Mouse (Mus musculus) telencephalon, adult 2 months (tissue): ENCODE measurements at regions not wholly inside any gene's neighbourhood (a gene's known extent, or its start where the extent isn't known, plus 50 kb on each side); places are given as distances from the start of the nearest gene placed in this dataset.

ENCODE experiments used
- DNase-seq: peaks from one replicate; pipeline ENCODE4 v3.0.0-alpha.2; 2011; ENCODE audit warnings: low read depth, low spot score

DNA sequence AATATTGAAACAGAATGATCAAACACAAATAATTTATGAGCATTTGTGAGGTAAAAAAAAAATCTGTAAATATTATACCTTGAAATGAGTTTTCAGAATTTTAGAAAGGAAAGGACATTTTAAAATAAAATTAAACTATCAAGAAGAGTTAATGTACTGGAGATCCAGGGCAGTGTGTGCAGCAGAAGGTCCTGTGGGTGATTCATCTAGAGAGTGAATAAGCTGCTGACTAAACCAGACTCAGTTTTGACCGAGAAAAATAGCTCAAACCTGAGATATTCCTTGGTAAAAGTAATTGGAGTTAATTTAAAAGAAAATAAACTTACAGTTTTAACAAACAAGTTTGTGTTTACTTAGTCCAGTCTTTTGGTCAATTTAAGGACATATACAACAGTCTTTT lies 1118.6 kb upstream of the Celf2 start:
- no peak for DNase-seq

DNA sequence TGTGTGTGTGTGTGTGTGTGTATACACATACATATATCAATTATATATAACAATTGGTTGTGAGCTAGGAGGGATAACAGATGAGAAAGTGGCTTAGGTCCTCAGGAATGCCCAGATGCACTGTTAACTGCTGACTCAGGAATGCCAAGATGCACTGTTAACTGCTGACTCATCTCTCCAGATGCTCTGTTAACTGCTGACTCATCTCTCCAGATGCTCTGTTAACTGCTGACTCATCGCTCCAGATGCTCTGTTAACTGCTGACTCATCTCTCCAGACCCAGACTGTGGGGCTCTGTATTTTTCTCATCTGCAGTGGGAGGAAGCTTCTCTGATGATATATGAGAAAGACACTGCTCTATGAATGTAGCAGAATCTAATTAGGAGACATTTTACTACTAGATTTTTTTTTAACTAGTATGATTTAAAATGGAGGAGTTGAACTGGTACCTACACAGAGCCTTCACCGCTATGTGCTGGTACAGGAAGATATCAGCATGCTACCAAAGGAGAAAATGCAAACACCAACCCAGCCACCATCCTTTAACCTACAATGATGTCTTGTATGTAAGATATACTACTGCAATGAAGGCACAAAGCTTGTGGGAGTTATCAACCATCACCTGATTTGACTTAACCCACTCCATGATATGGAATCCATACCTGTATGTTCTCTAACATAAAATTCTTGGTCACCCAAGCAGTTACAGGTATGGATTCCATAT lies 1119.3 kb upstream of the Celf2 start:
- DNase-seq: no peak

DNA sequence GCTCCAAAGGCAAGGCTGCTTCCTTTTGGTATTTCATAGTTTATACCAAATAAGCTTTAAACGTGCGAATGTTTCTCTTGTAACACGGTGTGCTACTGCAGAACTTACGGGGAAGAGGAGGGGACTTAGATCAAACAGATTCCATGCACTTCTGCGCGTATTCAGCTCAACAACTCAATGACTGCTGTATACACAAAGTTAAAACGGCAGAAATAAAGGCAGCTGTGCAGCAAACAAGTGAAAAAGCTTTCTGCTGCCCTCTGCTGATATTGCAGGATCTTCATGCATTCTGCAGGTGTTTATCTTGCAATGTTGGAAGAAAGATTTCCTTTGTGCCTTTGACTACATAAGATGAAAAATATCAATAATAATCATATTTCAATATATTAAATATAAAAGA lies 1128.7 kb upstream of the Celf2 start:
- peak; percentile 50 for DNase-seq

DNA sequence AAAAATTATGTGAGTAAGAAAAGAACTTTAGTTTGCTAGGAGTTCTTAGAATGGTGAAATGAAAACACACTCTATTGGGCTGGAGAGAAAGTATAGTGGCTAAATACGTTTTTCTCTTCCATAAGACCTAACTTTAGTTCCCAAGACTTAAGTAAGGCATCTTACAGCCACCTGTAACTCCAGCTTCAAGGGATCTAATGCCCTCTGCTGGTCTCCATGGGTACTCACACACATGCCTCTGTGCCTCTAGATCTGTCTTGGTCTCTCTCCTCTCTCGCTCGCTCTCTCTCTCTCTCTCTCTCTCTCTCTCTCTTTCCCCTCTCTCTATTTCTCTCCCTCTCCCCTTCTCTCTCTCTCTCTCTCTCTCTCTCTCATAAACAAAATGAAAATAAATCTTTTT lies 1129.9 kb upstream of the Celf2 start:
- DNase-seq: no peak

DNA sequence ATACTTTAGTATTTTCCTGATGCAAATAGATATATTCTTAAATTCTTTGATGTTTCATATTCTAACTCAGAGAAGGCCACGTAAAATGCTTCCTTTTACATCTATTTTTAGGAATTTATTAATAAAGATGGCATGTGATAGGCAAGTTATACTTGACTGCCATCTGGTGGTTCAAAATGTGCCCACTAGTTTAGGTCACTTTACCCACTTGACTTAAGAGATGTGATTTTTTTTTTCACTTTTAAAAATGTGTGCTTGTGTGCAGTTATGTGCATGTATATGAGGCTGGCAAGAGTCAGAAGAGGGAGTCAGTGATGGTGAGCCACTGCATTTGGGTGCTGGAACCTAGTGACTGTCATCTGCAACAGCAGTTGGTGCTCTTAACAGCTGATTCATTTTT lies 1136.1 kb upstream of the Celf2 start:
- peak; percentile 56 for DNase-seq

DNA sequence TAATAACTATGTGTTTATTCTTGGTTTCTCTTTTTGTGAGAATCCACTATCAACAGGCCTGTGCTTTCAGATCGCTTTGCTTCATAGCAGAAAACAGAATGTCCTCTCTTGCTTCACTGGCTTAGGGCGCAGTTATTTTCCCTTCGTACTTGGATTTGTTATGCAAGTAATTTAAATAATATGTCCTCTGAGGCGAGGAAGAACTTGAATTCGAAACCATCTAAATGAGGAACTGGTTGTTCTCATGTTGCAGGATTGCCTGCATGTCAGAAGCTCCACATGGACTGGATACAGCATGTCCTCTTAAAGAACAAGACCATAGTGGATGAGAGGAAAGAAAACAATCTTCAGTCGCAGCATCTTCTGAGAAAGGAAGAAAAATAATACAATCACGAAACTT lies 1151.2 kb upstream of the Celf2 start:
- DNase-seq: no peak

DNA sequence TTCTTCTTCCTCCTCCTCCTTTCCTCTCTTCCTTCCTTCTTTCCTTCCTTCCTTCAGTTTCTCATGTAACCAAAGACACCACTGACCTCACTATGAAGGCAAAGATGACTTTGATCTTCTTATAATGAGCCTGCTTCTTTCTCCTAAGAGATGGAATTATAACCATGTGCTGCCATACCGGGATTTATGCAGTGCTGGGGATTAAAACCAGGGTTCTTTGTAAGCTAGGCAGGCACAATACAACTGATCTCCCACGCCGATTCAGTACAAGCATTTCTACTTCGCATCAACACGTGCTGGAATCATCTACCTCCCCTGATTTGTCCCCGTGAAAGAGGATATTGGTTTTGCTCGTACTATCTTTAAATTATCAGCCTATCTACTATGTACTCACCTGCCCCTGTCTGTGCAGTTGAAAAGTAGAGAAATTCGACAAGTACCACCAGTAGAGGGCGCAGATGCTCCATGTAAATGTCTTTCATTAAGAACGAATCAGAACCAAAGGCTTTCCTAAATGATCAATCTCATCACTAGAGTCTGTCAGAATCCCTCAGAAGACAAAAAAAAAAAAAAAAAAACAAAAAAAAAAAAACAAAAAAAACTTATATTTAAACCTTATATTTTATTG lies 1164.5 kb upstream of the Celf2 start:
- DNase-seq: peak; percentile 68

DNA sequence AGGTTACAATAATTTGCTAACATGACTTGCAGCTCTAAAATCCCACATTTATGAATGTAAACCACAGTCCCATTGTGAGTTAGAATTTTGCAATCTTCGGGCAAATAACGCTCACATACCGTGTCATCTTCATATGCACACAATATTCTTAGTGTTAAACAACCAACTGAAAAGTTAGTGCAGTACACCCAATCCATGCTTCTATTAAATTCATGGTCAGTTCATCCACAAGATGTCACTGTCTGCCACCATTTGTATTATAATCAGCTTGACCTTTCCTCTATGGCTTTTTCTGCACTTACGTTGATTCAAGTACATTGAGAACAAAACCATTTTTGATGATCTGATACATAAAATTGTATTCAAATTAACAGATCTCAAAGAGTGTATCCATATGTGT lies 1166.2 kb upstream of the Celf2 start:
- no peak for DNase-seq

DNA sequence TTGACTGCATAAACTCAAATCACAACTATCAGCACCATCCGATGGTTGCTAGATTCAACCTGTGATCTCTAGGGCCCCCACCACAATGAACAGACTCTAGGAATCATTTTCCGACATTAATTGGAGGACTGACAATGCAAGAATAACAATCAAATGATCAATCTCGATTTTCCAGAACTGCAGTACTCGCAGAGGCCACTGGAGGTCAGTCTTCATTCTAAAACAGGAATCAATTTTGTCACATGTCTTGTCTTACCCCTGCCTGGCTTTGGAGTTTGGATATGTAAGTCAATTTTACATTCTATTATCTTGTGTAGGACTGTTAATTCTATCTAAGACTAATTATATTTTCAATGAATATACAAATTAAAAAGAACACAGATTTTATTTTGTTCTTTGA lies 1167.2 kb upstream of the Celf2 start:
- peak; percentile 6 for DNase-seq

DNA sequence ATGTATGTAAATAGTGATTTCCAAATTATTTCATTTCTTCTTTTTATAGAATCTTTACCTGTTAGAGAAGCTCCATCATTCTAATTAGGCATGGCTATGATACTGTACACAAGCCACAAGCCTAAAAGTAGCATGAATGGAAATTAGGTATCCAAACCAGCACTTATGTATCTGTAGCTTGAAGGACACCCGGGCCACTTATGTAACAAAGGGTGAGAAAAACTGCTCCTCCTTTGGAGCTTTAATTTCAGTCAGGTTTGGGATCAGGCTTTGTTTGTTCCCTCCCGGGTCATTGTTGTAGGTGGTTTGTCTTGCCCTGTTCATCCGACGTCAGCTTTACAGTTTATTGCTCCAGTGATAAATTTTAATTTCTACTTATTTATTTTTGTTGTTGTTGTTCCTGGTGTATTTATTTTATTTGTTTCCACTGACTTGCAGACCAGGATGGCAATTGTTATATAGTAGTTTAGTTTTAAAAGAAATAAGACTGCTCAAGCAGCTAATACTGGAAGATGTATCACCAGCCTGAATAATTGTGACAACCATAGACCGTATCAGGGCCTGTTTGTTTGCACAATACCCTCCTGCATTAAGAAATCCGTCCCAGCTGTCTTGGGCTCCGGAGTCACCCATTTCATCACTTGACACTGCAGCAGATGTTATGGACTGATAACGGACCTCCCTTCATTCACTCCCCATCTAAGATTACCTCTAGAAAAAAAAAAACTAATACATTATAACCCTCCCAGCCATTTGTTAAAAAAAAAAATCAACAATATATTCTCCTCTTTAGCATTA lies 1181.7 kb upstream of the Celf2 start:
- no peak for DNase-seq

DNA sequence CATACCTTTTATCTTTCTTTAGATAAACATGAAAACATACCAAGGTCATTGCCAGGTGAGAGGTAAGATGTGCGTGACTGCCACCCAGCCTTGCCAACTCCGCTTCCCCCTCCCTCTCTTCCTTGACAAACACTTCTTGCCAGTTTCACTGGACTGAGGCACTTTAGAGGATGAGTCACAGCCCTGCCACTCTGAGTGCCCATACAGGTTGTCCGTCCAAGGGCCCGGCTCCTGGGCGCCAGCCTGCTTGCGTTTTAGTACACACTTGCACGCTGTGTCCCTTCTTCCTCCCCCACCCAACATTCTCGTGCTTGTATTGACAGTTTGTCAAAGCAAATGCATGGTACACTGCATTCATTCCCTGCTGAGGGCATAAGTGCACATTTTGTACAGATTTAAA lies 1151.7 kb upstream of the 4930412O13Rik start:
- no peak for DNase-seq

DNA sequence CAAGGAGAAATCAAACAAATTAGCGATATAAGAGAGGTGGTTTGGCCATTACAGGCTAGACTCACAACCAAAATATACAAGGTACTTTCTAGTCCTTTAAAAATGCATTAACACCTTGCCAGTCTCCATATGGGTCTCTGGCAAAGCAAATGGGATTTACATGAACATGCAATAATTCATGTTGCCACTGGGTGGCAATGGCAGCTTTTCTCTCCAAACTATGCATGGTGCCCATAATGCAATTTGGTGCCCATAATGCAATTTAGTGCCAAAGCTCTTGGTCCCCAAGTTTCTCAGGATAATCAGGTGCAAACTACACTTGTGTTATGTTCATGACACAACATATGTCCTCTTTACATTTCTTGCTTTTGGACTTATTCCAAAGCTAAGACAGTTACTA lies 1126.9 kb upstream of the 4930412O13Rik start:
- DNase-seq: peak; percentile 6

DNA sequence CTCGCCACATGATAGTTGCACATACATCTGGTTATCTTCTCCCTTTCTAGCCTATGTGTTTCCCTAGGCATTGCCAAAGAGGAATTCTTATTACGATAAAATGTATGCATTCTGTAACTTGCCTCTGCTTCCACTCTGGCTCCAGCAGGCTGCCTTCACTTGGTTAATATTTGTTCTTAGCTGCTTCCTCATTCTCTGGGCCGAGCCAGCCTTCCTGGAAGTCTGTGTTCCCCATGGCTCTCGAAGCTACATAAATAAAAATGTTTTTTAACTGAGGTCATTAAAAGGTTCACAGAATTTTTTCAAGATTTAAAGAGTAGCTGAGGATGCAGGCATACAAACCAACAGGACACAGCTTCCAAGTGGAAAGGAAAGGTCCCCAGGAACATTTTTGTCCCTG lies 1124.5 kb upstream of the 4930412O13Rik start:
- DNase-seq: no peak

DNA sequence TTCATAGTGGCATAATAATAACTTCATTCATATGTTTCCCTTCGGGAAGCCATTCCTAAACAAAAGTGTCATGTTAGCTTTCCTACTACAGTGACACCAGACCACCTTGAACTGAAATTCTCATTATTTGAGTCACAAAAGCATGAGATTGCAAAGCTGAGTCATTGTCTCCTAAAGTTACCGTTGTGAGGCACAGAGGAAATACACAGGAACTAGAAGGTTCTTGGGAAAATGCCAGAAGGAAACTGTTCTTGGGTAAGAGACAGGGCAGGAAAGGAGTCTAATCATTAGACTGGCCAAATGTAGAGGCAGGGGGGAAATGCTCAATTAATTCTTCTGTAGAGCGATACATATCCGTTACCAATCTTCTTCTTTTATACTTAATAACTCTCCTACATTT lies 1110.4 kb upstream of the 4930412O13Rik start:
- DNase-seq: no peak

DNA sequence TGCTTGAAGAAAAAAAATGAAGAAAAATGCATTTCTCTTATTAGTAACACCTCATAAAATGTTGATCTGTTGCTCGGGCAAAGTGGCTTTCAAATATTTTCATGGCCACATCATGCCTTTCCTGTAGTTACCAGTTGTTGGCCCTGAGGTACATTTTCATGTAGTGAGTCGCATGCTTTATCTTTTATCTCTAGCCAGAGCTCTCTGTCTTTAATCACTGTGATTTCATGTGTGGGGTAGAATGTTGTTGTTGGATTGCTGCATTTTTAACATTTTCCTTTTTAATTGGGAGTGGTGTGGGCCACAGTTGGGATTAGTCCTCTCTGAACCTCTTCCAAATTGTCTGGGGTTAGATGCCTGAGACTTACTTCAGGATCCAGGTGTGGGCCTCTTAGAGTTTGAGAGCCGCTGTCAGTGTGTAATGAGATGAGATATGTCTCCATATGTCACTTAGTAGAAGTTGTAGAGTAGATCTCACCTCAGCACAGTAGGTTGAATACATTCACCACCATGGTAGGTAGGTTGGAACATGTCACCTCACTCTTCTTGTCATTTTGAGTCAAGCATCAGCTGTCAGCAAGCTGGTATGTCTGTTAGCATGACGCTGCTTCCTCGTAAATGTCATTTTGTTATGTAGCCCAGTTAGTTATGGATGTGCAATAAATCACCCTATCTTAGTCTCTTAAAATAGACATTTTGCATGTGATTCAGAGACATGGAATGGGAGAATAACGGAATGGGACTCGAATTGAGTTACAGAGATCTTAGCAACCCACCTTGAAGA lies 1099.7 kb upstream of the 4930412O13Rik start:
- DNase-seq: no peak

DNA sequence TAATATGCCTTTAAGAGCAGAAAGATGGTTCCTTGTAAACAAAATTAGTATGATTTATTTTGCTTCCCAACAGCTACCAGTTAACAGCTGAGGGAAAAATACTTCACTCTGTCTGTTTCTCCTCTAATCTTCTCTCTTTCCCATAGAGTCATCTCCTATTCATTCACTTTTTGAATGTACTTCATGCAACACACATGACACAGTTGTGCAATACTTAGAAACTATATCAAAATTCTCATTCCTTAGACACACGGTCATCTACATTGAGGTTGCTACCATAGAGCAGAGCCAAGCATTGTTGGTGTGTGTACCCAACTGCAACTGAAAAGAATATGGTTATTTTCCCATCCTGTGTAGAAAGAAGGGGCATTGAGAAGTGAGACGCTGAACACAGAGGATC lies 1098.8 kb upstream of the 4930412O13Rik start:
- no peak for DNase-seq

DNA sequence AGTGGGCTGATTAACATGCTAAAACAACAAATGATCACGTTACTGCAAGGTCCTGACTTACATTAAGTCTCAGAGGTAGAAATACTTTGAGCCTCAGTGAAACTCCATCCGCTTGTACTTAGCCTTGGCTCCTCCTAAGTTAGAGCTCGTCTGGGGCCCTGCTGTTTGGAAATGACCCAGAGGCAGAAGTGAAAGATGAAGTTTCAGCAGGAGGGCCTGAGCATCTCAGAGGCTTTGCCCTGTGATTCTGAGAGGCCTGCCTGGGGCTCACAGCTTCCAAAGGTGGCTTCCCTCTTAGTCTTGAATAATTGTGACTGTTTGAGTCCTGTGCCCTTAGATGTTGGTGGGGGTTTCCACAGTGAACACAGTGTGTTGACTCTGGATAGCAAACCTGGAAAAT lies 1079.0 kb upstream of the 4930412O13Rik start:
- no peak for DNase-seq

DNA sequence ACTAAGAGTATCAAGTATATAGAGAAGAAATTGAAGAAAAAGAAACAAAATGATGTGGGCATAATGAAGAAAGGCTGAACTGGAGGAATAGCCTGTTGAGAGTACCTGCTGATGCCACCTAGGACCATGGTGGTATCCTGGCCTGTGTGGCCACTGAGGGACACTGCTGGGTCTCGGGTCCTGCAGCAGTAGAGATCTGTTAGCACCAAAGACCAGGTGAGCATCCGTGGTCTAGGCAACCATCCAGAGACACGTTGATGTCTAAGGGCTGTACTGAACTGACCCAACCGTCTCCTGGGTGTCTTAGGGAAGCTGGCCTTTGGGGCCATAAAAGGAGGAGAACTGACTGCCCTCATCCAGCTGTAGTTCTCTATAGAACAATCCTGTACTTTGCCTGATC lies 1071.4 kb upstream of the 4930412O13Rik start:
- DNase-seq: no peak

DNA sequence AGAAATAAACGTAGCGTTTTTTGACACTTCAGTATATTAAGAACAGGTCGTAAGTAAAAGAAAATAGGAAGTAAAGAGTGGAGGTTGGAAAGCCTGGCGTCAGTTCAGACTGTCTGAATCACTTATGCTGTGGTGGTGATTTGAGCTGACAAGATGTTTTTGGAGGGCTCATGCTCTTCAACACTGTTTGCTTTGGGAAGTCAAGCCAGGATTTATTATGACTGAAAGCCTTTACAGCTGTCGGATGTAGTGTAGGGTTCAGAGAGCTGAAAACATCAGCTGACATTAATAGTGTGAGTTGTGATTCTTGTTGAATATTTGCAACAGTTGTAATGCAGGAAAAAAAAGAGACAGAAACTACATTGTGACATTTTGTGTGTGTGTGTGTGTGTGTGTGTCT lies 1062.9 kb upstream of the 4930412O13Rik start:
- DNase-seq: no peak

DNA sequence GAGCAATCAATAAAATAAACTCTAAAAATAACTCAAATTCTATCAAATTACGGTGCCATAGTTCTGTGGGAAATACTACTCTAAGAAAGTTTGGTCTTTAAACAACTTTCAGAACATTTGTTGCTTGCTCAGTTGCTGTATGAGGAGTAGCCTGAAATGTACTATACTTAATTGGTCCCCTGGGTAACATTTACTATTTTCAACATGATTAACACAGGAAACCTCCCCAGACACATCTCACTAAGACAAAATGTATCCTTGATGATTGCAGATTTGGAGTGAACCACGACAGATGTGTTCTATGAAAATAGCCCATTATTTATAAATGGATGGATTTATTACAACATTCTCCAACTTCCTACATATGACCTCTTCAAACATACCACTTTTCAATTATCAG lies 1055.6 kb upstream of the 4930412O13Rik start:
- no peak for DNase-seq
